Mouse (Mus musculus): Measurements from ENCODE around the gene Gm12258. TPM values are rescaled to one million over a fixed set of nuclear protein-coding genes. Genes with fewer than 3 reads are reported as not detected.

The Gm12258 gene
- polyA plus RNA-seq, 1 experiment from 2014 or later, result 14.2 TPM

DNA sequence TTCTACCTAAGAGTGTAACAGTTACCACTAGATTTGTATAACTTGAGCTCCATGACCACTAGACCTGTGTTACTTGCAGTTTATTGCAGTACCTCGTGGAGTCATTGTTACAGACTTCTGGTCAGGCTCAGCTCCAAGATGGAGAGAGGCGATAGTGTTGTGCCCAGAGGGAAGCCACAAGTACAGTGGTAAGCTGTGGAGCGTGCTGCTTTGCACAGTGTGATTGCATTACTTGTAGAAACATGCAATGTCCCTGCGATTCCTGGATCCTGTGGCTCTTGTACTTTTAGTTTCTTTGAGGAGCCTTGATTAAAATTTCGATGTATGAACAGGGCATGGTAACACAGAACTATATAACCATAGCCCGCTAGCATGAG lies 21.0 kb downstream of the Gm12258 start:
- Histone ChIP-seq H3K27me3 (ENCODE audit: control insufficient read depth, insufficient read depth, low read length) (no peaks in the 10 kb centered on the region), H3K9me3 (replicated peaks; ENCODE audit: control insufficient read depth, low read length) (no peaks in the 10 kb centered on the region), H3K36me3 (replicated peaks; ENCODE audit: control insufficient read depth, insufficient read depth, low read depth, low read length) (no peaks in the 10 kb centered on the region), H3K4me2 (ENCODE audit: low read depth, low read length) (peak overlapping the region; percentile 80), H3K27ac (replicated peaks; ENCODE audit: low read depth, low read length) (no peak overlapping the region), H3K4me3 (ENCODE audit: low read depth, low read length) (peak overlapping the region; percentile 76), H3K4me1 (ENCODE audit: control insufficient read depth, insufficient read depth, low read length) (no peaks in the 10 kb centered on the region), H3K9ac (replicated peaks; ENCODE audit: low read length) (peak overlapping the region; percentile 83; the same call in 1 of the 2 replicates)
- 84% methylated on average over 6 of the region's 6 CpGs for WGBS
- DNase-seq (ENCODE audit: low spot score), result no peak
- no peak for ATAC-seq (replicated peaks; ENCODE audit: insufficient number of reproducible peaks, low FRiP score, low TSS enrichment, low read depth)

DNA sequence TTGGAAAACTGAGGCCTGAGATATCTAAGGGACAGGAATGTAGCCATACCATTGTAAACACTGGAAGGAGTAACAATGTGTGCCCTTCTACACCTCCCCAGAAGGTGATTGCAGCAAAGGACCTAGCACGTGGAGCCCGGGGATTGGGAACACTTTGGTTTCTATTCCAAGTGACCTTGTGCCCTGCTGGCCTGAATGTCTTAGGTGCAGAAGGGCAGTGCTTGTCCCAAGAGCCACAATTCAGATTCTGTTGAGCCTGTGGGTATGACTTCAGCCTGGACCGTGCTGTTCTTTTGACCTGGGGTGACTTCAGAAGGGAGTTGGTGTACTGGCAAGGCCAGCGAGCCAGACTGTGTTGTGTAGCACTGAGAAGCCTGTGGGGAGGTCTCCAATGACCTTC lies 24.0 kb downstream of the Gm12258 start:
- Histone ChIP-seq H3K4me1 (ENCODE audit: control insufficient read depth, insufficient read depth, low read length) (no peaks in the 10 kb centered on the region), H3K27ac (replicated peaks; ENCODE audit: low read depth, low read length) (no peak overlapping the region), H3K36me3 (replicated peaks; ENCODE audit: control insufficient read depth, insufficient read depth, low read depth, low read length) (no peaks in the 10 kb centered on the region), H3K9ac (replicated peaks; ENCODE audit: low read length) (no peak overlapping the region), H3K27me3 (ENCODE audit: control insufficient read depth, insufficient read depth, low read length) (no peaks in the 10 kb centered on the region), H3K4me2 (ENCODE audit: low read depth, low read length) (no peak overlapping the region), H3K4me3 (ENCODE audit: low read depth, low read length) (no peak overlapping the region), H3K9me3 (replicated peaks; ENCODE audit: control insufficient read depth, low read length) (no peaks in the 10 kb centered on the region)
- DNase-seq (ENCODE audit: low spot score) (no peak), ATAC-seq (replicated peaks; ENCODE audit: insufficient number of reproducible peaks, low FRiP score, low TSS enrichment, low read depth) (no peak)
- 94% methylated on average over 4 of the region's 4 CpGs for WGBS

DNA sequence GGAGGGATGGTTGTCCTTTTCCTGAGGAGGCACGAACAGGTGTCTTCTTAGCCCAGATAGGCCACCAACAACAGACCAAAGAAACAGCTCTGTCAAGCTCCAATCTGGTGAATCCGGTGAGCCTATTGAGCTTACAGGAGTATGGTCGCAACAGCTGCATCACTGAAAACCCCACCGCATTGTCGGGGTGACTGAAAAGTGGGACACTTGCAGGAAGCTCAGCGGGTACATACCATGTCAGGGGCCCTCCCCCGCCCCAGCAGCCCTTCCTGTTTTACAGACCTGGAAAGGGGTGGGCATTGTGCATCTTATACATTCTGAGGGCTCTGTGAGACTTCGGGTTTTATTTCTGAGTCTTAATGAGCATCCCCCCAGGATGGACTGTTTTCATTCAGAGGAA lies 36.8 kb downstream of the Gm12258 start:
- no peak for DNase-seq (ENCODE audit: low spot score)

DNA sequence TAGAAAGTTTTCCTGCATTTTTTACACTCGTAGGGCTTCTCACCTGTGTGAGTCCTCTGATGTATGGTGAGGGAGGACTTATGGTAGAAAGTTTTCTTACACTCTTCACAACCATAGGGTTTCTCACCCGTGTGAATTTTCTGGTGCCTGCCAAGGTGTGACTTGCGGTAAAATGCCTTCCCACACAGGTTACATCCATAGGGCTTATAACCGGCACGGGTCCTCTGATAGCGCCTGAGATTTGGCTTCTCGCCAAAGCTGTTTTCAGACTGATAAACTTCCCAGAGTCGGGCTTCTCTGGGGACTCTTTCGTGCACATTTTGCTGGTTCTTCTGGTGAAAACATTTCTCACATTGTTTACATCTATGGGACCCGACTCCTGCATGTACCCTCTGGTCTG lies 43.6 kb downstream of the Gm12258 start:
- Histone ChIP-seq H3K4me3 (ENCODE audit: low read depth, low read length) (no peak overlapping the region), H3K36me3 (replicated peaks; ENCODE audit: control insufficient read depth, insufficient read depth, low read depth, low read length) (peaks cover 8% of the 10 kb centered on the region), H3K4me2 (ENCODE audit: low read depth, low read length) (no peak overlapping the region)

More for the DNA sequence above, 36.8 kb downstream of the Gm12258 start:
- WGBS, result 86% methylated on average over 8 of the region's 8 CpGs
- no peak overlapping the region for H3K4me2 ChIP-seq (ENCODE audit: low read depth, low read length)
- no peak overlapping the region for H3K27ac ChIP-seq (replicated peaks; ENCODE audit: low read depth, low read length)
- no peaks in the 10 kb centered on the region for H3K4me1 ChIP-seq (ENCODE audit: control insufficient read depth, insufficient read depth, low read length)
- peaks cover 2% of the 10 kb centered on the region; the same call in 1 of the 2 replicates for H3K36me3 ChIP-seq (replicated peaks; ENCODE audit: control insufficient read depth, insufficient read depth, low read depth, low read length)
- H3K9ac ChIP-seq (replicated peaks; ENCODE audit: low read length), result no peak overlapping the region
- H3K4me3 ChIP-seq (ENCODE audit: low read depth, low read length), result no peak overlapping the region
- no peaks in the 10 kb centered on the region for H3K9me3 ChIP-seq (replicated peaks; ENCODE audit: control insufficient read depth, low read length)
- H3K27me3 ChIP-seq (ENCODE audit: control insufficient read depth, insufficient read depth, low read length), result no peaks in the 10 kb centered on the region
- no peak for ATAC-seq (replicated peaks; ENCODE audit: insufficient number of reproducible peaks, low FRiP score, low TSS enrichment, low read depth)

DNA sequence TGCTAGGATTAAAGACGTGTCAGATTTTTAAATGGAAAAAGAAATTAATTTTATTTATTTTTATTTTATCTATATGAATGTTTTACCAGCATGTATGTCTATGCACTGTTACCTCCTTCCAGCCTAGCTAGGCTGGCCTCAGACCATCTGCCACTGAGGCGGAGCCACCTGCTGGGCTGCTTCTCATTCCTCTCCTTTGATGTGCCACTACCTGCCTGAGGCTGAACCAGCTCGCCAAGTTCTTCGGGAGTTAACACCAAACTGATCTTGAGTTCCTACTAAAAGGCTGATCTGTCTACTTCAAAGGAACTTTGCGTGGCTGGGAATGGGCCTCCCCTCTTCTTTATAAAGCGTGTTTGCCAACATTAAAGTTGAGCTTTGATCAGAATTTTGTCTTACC lies 47.5 kb downstream of the Gm12258 start:
- H3K27me3 ChIP-seq (ENCODE audit: control insufficient read depth, insufficient read depth, low read length), result no peaks in the 10 kb centered on the region
- H3K4me3 ChIP-seq (ENCODE audit: low read depth, low read length), result no peak overlapping the region
- no peak overlapping the region for H3K9ac ChIP-seq (replicated peaks; ENCODE audit: low read length)
- H3K4me1 ChIP-seq (ENCODE audit: control insufficient read depth, insufficient read depth, low read length), result no peaks in the 10 kb centered on the region
- 78% methylated on average over 6 of the region's 6 CpGs for WGBS
- ATAC-seq (replicated peaks; ENCODE audit: insufficient number of reproducible peaks, low FRiP score, low TSS enrichment, low read depth) (no peak), DNase-seq (ENCODE audit: low spot score) (peak; percentile 9)
- H3K9me3 ChIP-seq (replicated peaks; ENCODE audit: control insufficient read depth, low read length), result no peaks in the 10 kb centered on the region
- no peak overlapping the region for H3K27ac ChIP-seq (replicated peaks; ENCODE audit: low read depth, low read length)
- H3K36me3 ChIP-seq (replicated peaks; ENCODE audit: control insufficient read depth, insufficient read depth, low read depth, low read length), result peaks cover 8% of the 10 kb centered on the region
- H3K4me2 ChIP-seq (ENCODE audit: low read depth, low read length), result no peak overlapping the region

More for the DNA sequence above, 43.6 kb downstream of the Gm12258 start:
- no peak overlapping the region for H3K9ac ChIP-seq (replicated peaks; ENCODE audit: low read length)
- H3K27ac ChIP-seq (replicated peaks; ENCODE audit: low read depth, low read length), result no peak overlapping the region
- WGBS, result 94% methylated on average over 10 of the region's 10 CpGs
- no peaks in the 10 kb centered on the region for H3K9me3 ChIP-seq (replicated peaks; ENCODE audit: control insufficient read depth, low read length)
- H3K27me3 ChIP-seq (ENCODE audit: control insufficient read depth, insufficient read depth, low read length), result no peaks in the 10 kb centered on the region
- H3K4me1 ChIP-seq (ENCODE audit: control insufficient read depth, insufficient read depth, low read length), result no peaks in the 10 kb centered on the region
- ATAC-seq (replicated peaks; ENCODE audit: insufficient number of reproducible peaks, low FRiP score, low TSS enrichment, low read depth) (no peak), DNase-seq (ENCODE audit: low spot score) (no peak)

DNA sequence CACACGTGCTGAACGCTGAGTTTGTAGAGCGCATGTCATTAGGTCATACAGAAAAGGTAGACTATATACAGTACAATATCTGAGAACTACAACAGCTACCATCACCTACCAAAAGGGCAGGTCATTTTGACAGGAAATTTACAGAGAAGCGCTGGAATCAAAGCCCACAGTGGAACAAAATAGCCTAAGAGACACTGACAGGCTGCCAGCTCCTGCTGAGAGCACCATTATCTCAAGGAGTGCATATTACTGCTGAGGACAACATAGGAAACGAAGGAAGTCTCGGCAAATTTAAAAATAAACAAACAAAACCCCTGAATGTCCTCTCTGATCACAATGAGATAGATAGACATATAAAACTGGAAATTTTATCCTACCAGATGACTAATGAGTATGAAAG lies 50.5 kb downstream of the Gm12258 start:
- Histone ChIP-seq H3K9me3 (replicated peaks; ENCODE audit: control insufficient read depth, low read length) (no peaks in the 10 kb centered on the region), H3K9ac (replicated peaks; ENCODE audit: low read length) (no peak overlapping the region), H3K4me2 (ENCODE audit: low read depth, low read length) (no peak overlapping the region), H3K36me3 (replicated peaks; ENCODE audit: control insufficient read depth, insufficient read depth, low read depth, low read length) (peaks cover 2% of the 10 kb centered on the region; the same call in 1 of the 2 replicates), H3K4me1 (ENCODE audit: control insufficient read depth, insufficient read depth, low read length) (no peaks in the 10 kb centered on the region), H3K27ac (replicated peaks; ENCODE audit: low read depth, low read length) (no peak overlapping the region), H3K4me3 (ENCODE audit: low read depth, low read length) (no peak overlapping the region), H3K27me3 (ENCODE audit: control insufficient read depth, insufficient read depth, low read length) (no peaks in the 10 kb centered on the region)
- ATAC-seq (replicated peaks; ENCODE audit: insufficient number of reproducible peaks, low FRiP score, low TSS enrichment, low read depth), result no peak
- WGBS, result 78% methylated on average over 6 of the region's 6 CpGs
- no peak for DNase-seq (ENCODE audit: low spot score)

DNA sequence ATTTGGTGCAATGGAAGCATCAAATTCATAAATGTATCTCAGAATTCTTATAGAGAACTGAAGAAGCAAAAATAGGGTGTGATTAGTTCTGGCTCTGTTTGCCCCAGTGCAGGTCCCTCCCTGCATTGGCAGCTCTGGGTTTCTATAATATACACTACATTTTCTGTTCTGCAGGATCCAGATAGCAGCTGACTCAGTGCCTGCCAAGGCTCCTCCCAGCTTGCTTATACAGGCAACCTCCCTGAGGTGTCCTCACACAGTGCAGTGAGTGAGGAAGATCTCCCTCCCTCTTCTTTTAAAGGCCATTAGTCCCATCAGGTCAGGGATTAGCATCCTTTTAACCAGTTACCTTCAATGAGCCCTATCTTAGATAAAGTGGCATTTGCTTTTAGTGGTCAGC lies 54.1 kb downstream of the Gm12258 start:
- Histone ChIP-seq H3K27ac (replicated peaks; ENCODE audit: low read depth, low read length) (no peak overlapping the region), H3K4me3 (ENCODE audit: low read depth, low read length) (no peak overlapping the region), H3K4me1 (ENCODE audit: control insufficient read depth, insufficient read depth, low read length) (no peaks in the 10 kb centered on the region), H3K9ac (replicated peaks; ENCODE audit: low read length) (no peak overlapping the region), H3K9me3 (replicated peaks; ENCODE audit: control insufficient read depth, low read length) (no peaks in the 10 kb centered on the region), H3K4me2 (ENCODE audit: low read depth, low read length) (no peak overlapping the region), H3K36me3 (replicated peaks; ENCODE audit: control insufficient read depth, insufficient read depth, low read depth, low read length) (no peaks in the 10 kb centered on the region), H3K27me3 (ENCODE audit: control insufficient read depth, insufficient read depth, low read length) (no peaks in the 10 kb centered on the region)
- no peak for ATAC-seq (replicated peaks; ENCODE audit: insufficient number of reproducible peaks, low FRiP score, low TSS enrichment, low read depth)
- DNase-seq (ENCODE audit: low spot score), result no peak

DNA sequence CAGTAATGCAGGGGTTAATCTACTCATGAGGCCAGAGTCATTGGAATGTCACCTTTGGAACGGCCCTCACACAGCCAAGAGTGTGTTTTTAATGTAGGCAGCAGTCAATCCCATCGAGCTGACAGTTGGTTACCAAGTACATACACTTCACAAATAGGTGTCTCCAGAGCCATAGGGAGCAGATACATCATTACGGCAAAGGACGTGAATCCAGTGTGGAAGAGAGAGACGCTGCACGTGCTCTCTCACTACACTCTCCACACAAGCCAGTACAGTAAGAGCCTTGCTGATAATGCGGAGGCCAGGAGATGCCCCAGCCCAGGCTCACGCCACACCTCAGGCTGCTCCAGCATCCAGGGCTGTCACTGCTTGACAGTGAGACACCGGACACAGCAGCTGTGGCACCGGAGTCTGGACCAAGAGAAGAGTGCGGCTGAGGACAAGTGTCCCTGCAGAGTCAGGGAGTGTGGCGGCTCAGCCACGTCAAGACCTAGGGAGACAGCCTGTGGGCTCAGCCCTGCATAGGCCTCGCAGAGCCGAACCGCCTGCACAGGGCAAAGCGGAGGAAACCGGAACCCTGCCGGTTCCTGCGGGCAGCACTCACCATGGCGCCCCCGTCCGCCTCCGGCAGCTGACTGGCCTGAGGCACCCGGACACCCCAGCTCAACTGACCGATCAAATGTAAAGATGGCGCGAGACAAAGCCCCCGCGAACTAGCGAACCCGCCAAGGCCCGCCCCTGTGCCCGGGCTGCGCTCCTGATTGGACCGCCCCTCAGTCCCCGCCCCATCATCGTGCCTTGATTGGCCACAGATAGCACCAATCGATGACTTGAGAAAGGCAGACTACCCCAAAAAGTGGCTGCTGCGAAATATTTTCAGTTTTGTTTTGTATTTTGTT lies 56.8 kb downstream of the Gm12258 start, which contains the start of gene Zfp39:
Zfp39 (minus strand) TSS at position 715 of the 899 bp plus-strand sequence.
- H3K4me1 ChIP-seq (ENCODE audit: control insufficient read depth, insufficient read depth, low read length), result no peaks in the 10 kb centered on the region
- ATAC-seq (replicated peaks; ENCODE audit: insufficient number of reproducible peaks, low FRiP score, low TSS enrichment, low read depth), result peak; percentile 94
- H3K9me3 ChIP-seq (replicated peaks; ENCODE audit: control insufficient read depth, low read length), result no peaks in the 10 kb centered on the region
- H3K36me3 ChIP-seq (replicated peaks; ENCODE audit: control insufficient read depth, insufficient read depth, low read depth, low read length), result no peaks in the 10 kb centered on the region
- peak within 1 kb of the TSS; percentile 78 for H3K4me2 ChIP-seq (ENCODE audit: low read depth, low read length)
- peak within 1 kb of the TSS; percentile 75 for H3K4me3 ChIP-seq (ENCODE audit: low read depth, low read length)
- DNase-seq (ENCODE audit: low spot score), result peak; percentile 96
- peak within 1 kb of the TSS; percentile 81 for H3K9ac ChIP-seq (replicated peaks; ENCODE audit: low read length)
- under 1% methylated on average over 40 of the region's 40 CpGs for WGBS
- H3K27ac ChIP-seq (replicated peaks; ENCODE audit: low read depth, low read length), result peak within 1 kb of the TSS; percentile 60
- H3K27me3 ChIP-seq (ENCODE audit: control insufficient read depth, insufficient read depth, low read length), result no peaks in the 10 kb centered on the region
